Mouse (Mus musculus): ENCODE data around the gene Tnip3. TPM values are rescaled to one million over a fixed set of nuclear protein-coding genes. Genes with fewer than 3 reads are reported as not detected.

The Tnip3 gene
- polyA plus RNA-seq (2015; fragmentation: Nextera tagmentation; extraction: Ambion mirVana): 2.3 and 3.2 TPM in 2 replicates

DNA sequence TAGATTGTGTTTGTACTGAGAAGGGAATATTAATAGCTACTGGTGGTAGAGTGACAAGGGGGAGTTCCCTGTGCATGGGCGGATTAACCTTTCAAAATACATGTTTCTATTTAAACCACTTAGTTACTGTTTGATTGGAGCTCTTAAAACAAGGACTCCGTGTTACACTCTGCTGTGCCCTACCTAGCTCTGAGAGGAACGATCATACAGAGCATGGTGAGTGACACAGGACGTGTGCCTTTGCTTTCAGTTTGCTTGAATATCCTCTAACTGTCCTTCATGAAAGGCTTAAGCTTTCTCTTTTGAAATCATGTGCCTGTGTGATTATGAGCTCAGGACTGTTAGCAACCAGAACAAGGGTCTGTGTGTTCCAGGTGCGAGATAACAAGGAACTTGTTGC is at the start of gene Tnip3:
Gene Tnip3, plus strand, starts transcription at position 122 of the 400 bp plus-strand sequence.
- WGBS: 53% methylated on average over 5 of the region's 5 CpGs
- DNase-seq (ENCODE audit: low spot score): peak; percentile 28

GRCm38 (mm10) chr6:65498786-65499185 is 26.3 kb upstream of the Tnip3 start:
- no peak for TF ChIP-seq CTCF (IDR thresholded peaks at IDR 0.05)
- no peak for TF ChIP-seq EP300 (IDR thresholded peaks at IDR 0.05)
- DNase-seq (ENCODE audit: low spot score) (no peak), ATAC-seq (no peak)
- no peaks in the 10 kb centered on the region for H3K9me3 ChIP-seq (ENCODE audit: low read length)
- H3K36me3 ChIP-seq (ENCODE audit: insufficient read depth, low read length): no peaks in the 10 kb centered on the region
- H3K27me3 ChIP-seq (replicated peaks; ENCODE audit: insufficient read depth, low read length): no peaks in the 10 kb centered on the region
- H3K4me3 ChIP-seq (ENCODE audit: low read depth, low read length): no peak overlapping the region
- H3K4me2 ChIP-seq (replicated peaks; ENCODE audit: low read depth, low read length): no peak overlapping the region
- H3K27ac ChIP-seq (ENCODE audit: low read length): no peak overlapping the region
- no peaks in the 10 kb centered on the region for H3K4me1 ChIP-seq (ENCODE audit: insufficient read depth, low read depth, low read length)
- H3K9ac ChIP-seq (replicated peaks; ENCODE audit: low read depth): no peak overlapping the region

More for the DNA sequence above, at the start of gene Tnip3:
- Histone ChIP-seq H3K4me2 (replicated peaks; ENCODE audit: low read depth, low read length) (0 out of 2 replicates have a peak within 1 kb of the TSS, but pooled peaks have one; percentile 6), H3K4me1 (ENCODE audit: insufficient read depth, low read depth, low read length) (no peaks in the 10 kb centered on the region), H3K27ac (ENCODE audit: low read length) (no peak within 1 kb of the TSS), H3K4me3 (ENCODE audit: low read depth, low read length) (no peak within 1 kb of the TSS), H3K27me3 (replicated peaks; ENCODE audit: insufficient read depth, low read length) (no peaks in the 10 kb centered on the region), H3K9me3 (ENCODE audit: low read length) (no peaks in the 10 kb centered on the region), H3K9ac (replicated peaks; ENCODE audit: low read depth) (no peak within 1 kb of the TSS), H3K36me3 (ENCODE audit: insufficient read depth, low read length) (no peaks in the 10 kb centered on the region)
- TF ChIP-seq CTCF (IDR thresholded peaks at IDR 0.05): no peak
- no peak for TF ChIP-seq EP300 (IDR thresholded peaks at IDR 0.05)
- ATAC-seq: peak; percentile 49

GRCm38 (mm10) chr6:65510051-65510669 is 15.0 kb upstream of the Tnip3 start:
- Histone ChIP-seq H3K27me3 (replicated peaks; ENCODE audit: insufficient read depth, low read length) (no peaks in the 10 kb centered on the region), H3K4me2 (replicated peaks; ENCODE audit: low read depth, low read length) (no peak overlapping the region), H3K4me3 (ENCODE audit: low read depth, low read length) (no peak overlapping the region), H3K4me1 (ENCODE audit: insufficient read depth, low read depth, low read length) (no peaks in the 10 kb centered on the region), H3K9ac (replicated peaks; ENCODE audit: low read depth) (no peak overlapping the region), H3K36me3 (ENCODE audit: insufficient read depth, low read length) (no peaks in the 10 kb centered on the region), H3K9me3 (ENCODE audit: low read length) (no peaks in the 10 kb centered on the region), H3K27ac (ENCODE audit: low read length) (no peak overlapping the region)
- peak; percentile 76 for DNase-seq (ENCODE audit: low spot score)
- peak; percentile 75 for ATAC-seq
- TF ChIP-seq CTCF (IDR thresholded peaks at IDR 0.05): peak; percentile 96
- TF ChIP-seq EP300 (IDR thresholded peaks at IDR 0.05): no peak
- WGBS: 38% methylated on average over 4 of the region's 4 CpGs

DNA sequence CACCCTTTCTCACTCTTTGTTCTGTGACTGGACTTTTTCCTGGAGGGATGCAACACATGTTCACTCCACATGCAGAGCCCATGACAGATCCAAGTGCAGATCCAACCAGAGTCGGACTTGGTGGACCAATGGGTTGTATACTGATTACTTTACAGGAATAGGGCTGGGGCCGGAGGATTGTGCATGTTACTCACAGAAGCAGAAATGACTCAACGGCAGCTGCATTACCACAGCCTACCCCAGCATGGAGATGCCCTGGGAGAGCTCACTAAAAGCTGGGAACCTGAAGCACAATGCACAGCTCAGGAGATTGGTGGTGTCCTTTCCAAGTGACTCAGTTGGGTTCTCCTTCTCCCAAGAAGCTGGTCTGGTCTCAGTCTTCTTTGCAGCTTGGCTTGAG is 11.3 kb upstream of the Tnip3 start:
- TF ChIP-seq CTCF (IDR thresholded peaks at IDR 0.05) (no peak), EP300 (IDR thresholded peaks at IDR 0.05) (no peak)
- H3K4me1 ChIP-seq (ENCODE audit: insufficient read depth, low read depth, low read length): no peaks in the 10 kb centered on the region
- DNase-seq (ENCODE audit: low spot score) (no peak), ATAC-seq (no peak)
- WGBS: 90% methylated on average over 3 of the region's 3 CpGs
- no peak overlapping the region for H3K4me3 ChIP-seq (ENCODE audit: low read depth, low read length)
- no peaks in the 10 kb centered on the region for H3K9me3 ChIP-seq (ENCODE audit: low read length)
- H3K4me2 ChIP-seq (replicated peaks; ENCODE audit: low read depth, low read length): no peak overlapping the region
- H3K9ac ChIP-seq (replicated peaks; ENCODE audit: low read depth): no peak overlapping the region
- no peaks in the 10 kb centered on the region for H3K36me3 ChIP-seq (ENCODE audit: insufficient read depth, low read length)
- H3K27ac ChIP-seq (ENCODE audit: low read length): no peak overlapping the region
- H3K27me3 ChIP-seq (replicated peaks; ENCODE audit: insufficient read depth, low read length): no peaks in the 10 kb centered on the region

DNA sequence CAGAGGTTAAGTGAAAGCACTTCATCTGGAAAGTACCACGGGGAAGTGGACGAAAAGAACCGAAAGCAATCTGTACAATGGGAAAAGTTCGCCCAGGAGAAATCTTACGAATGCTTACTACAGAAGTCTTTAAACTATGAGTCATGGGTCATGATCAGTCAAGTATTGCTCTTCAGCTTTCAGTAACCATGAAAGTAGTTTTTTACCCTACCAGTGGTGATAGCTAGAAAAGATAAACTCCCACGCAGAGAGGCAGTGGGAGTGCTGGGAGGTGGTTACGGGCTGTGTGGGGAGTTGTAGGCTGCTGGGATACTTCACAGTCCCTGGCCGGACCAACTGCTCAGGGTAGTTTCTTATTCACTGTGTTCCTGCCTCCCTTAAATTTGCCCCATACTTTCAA is 8.4 kb upstream of the Tnip3 start:
- Histone ChIP-seq H3K36me3 (ENCODE audit: insufficient read depth, low read length) (no peaks in the 10 kb centered on the region), H3K4me3 (ENCODE audit: low read depth, low read length) (no peak overlapping the region; the same call in 1 of the 2 replicates), H3K4me2 (replicated peaks; ENCODE audit: low read depth, low read length) (peak overlapping the region; percentile 15), H3K27me3 (replicated peaks; ENCODE audit: insufficient read depth, low read length) (no peaks in the 10 kb centered on the region), H3K27ac (ENCODE audit: low read length) (no peak overlapping the region), H3K9ac (replicated peaks; ENCODE audit: low read depth) (no peak overlapping the region), H3K4me1 (ENCODE audit: insufficient read depth, low read depth, low read length) (no peaks in the 10 kb centered on the region), H3K9me3 (ENCODE audit: low read length) (no peaks in the 10 kb centered on the region)
- peak; percentile 55; the same call in 1 of the 2 replicates for ATAC-seq
- DNase-seq (ENCODE audit: low spot score): peak; percentile 45
- TF ChIP-seq CTCF (IDR thresholded peaks at IDR 0.05): no peak
- TF ChIP-seq EP300 (IDR thresholded peaks at IDR 0.05): 0 out of 2 replicates have a peak, but pooled peaks have one; percentile 19
- whole genome bisulfite sequencing: 53% methylated on average over 8 of the region's 8 CpGs

- DNase-seq (ENCODE audit: low spot score) (no peak), ATAC-seq (no peak)
- H3K9ac ChIP-seq (replicated peaks; ENCODE audit: low read depth): no peak overlapping the region
- H3K36me3 ChIP-seq (ENCODE audit: insufficient read depth, low read length): no peaks in the 10 kb centered on the region
- no peaks in the 10 kb centered on the region for H3K27me3 ChIP-seq (replicated peaks; ENCODE audit: insufficient read depth, low read length)
- H3K27ac ChIP-seq (ENCODE audit: low read length): no peak overlapping the region
- no peaks in the 10 kb centered on the region for H3K4me1 ChIP-seq (ENCODE audit: insufficient read depth, low read depth, low read length)
- 83% methylated on average over 3 of the region's 3 CpGs for WGBS
- TF ChIP-seq CTCF (IDR thresholded peaks at IDR 0.05) (no peak), EP300 (IDR thresholded peaks at IDR 0.05) (no peak)
- H3K4me2 ChIP-seq (replicated peaks; ENCODE audit: low read depth, low read length): no peak overlapping the region
- no peak overlapping the region for H3K4me3 ChIP-seq (ENCODE audit: low read depth, low read length)
- H3K9me3 ChIP-seq (ENCODE audit: low read length): no peaks in the 10 kb centered on the region
Measured at GRCm38 (mm10) chr6:65520821-65521220, 4.3 kb upstream of the Tnip3 start.
